Comparison of ENCODE assay signal across 28 mouse cellular contexts in the genomic region with DNA sequence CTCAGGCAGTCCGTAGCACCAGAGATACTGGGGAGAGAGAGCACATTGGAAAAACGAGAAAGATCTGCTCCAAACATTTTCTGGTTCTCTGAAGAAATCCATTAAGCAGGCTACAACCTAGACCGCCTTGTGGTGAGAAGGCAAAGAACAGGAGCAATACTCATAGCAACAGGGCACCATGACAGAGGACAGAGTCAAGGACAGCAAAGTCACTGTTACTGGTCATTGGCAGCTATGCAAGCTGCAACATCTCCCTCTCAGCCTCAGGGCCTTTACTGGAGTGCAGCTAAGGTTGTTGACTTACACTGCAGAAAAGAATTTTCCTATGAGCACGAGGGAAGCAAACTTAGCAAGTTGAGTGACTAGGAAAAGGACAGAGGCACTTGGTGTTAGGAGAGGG. TPM values are rescaled to one million over a fixed set of nuclear protein-coding genes. Genes with fewer than 3 reads are reported as not detected.
DNase-seq lines count a peak whose midpoint lies in the region; ATAC-seq and TF ChIP-seq lines count a peak whose summit lies in the region.
"Had no signal": no experiment of that assay in that cellular context is flagged by ENCODE, and none has a peak within 500 bp of the region (broad histone marks: within the 10 kb centered on the region; RNA-seq: fewer than 3 reads in every experiment).

No protein-coding gene starts in this region.

- TF ChIP-seq CTCF in heart, adult 2 months (IDR thresholded peaks at IDR 0.05), result no peak
- peak; percentile 12; the same call in 1 of the 2 replicates for TF ChIP-seq CTCF in lung, postnatal 0 days (IDR thresholded peaks at IDR 0.05)

- 54% methylated on average over 4 of the region's 4 CpGs for WGBS in heart, embryonic 13.5 days
- WGBS in heart, adult 2 months, result 55% methylated on average over 4 of the region's 4 CpGs
- 64% methylated on average over 4 of the region's 4 CpGs for WGBS in lung, postnatal 0 days

- no peaks in the 10 kb centered on the region for H3K27me3 ChIP-seq in heart, embryonic 13.5 days (replicated peaks)
- H3K27me3 ChIP-seq in heart, adult 2 months (ENCODE audit: control insufficient read depth, insufficient read depth, low read length), result no peaks in the 10 kb centered on the region
- no peaks in the 10 kb centered on the region for H3K27me3 ChIP-seq in lung, postnatal 0 days (replicated peaks; ENCODE audit: insufficient read depth, low read length)
- H3K27me3 ChIP-seq: embryonic facial prominence, embryonic 13.5 days; forebrain, embryonic 12.5 days; forebrain, embryonic 15.5 days had no signal

- no peaks in the 10 kb centered on the region for H3K9me3 ChIP-seq in heart, embryonic 13.5 days
- no peaks in the 10 kb centered on the region for H3K9me3 ChIP-seq in lung, postnatal 0 days (ENCODE audit: low read length)
- H3K9me3 ChIP-seq: embryonic facial prominence, embryonic 10.5 days; embryonic facial prominence, embryonic 13.5 days; forebrain, embryonic 12.5 days; forebrain, embryonic 15.5 days had no signal

- no peak for TF ChIP-seq POLR2A in heart, adult 2 months (IDR thresholded peaks at IDR 0.05; ENCODE audit: insufficient read depth, low read depth, low read length)

- no peak for ATAC-seq in heart, embryonic 13.5 days (ENCODE audit: extremely low read depth, insufficient number of reproducible peaks, low FRiP score, low TSS enrichment)
- ATAC-seq in lung, postnatal 0 days, result peak; percentile 58
- ATAC-seq: activated CD4-positive, CD25-positive, alpha-beta regulatory T cell, adult 4 months; forebrain, embryonic 15.5 days; hindbrain, postnatal 0 days; inflammation-experienced regulatory T-cells, adult 6 months; intestine, embryonic 16.5 days had no signal

- intact Hi-C loops in heart, adult 2 months (cut with DNase I), result no loop called here

- TF ChIP-seq EP300 in heart, adult 2 months (IDR thresholded peaks at IDR 0.05; ENCODE audit: insufficient read depth, low read depth, low read length), result no peak
- TF ChIP-seq EP300 in lung, postnatal 0 days (IDR thresholded peaks at IDR 0.05), result peak; percentile 44; the same call in 1 of the 2 replicates

- H3K27ac ChIP-seq in heart, embryonic 13.5 days (replicated peaks), result peak overlapping the region; percentile 26
- H3K27ac ChIP-seq in heart, adult 2 months, result no peak overlapping the region
- no peak overlapping the region for H3K27ac ChIP-seq in lung, postnatal 0 days (ENCODE audit: low read length)
- H3K27ac ChIP-seq: embryonic facial prominence, embryonic 10.5 days; embryonic facial prominence, embryonic 13.5 days; forebrain, embryonic 12.5 days; forebrain, embryonic 15.5 days; hindbrain, embryonic 14.5 days; hindbrain, postnatal 0 days had no signal

- no peaks in the 10 kb centered on the region for H3K36me3 ChIP-seq in heart, embryonic 13.5 days
- H3K36me3 ChIP-seq in heart, adult 2 months (ENCODE audit: control insufficient read depth, insufficient read depth, low read length), result no peaks in the 10 kb centered on the region
- no peaks in the 10 kb centered on the region for H3K36me3 ChIP-seq in lung, postnatal 0 days (ENCODE audit: insufficient read depth, low read length)
- H3K36me3 ChIP-seq: embryonic facial prominence, embryonic 10.5 days; embryonic facial prominence, embryonic 13.5 days; forebrain, embryonic 12.5 days; forebrain, embryonic 15.5 days had no signal

- 0 out of 2 replicates have a peak, but pooled peaks cover 4% of the 10 kb centered on the region for H3K4me1 ChIP-seq in heart, embryonic 13.5 days
- no peaks in the 10 kb centered on the region for H3K4me1 ChIP-seq in heart, adult 2 months (ENCODE audit: control insufficient read depth, insufficient read depth, low read length)
- no peaks in the 10 kb centered on the region for H3K4me1 ChIP-seq in lung, postnatal 0 days (ENCODE audit: insufficient read depth, low read depth, low read length)
- H3K4me1 ChIP-seq: embryonic facial prominence, embryonic 10.5 days; embryonic facial prominence, embryonic 13.5 days; forebrain, embryonic 12.5 days; forebrain, embryonic 15.5 days had no signal

- H3K79me2 ChIP-seq in heart, adult 2 months (replicated peaks; ENCODE audit: control insufficient read depth, insufficient read depth, low read length), result no peaks in the 10 kb centered on the region

- no peak overlapping the region for H3K9ac ChIP-seq in heart, embryonic 13.5 days
- H3K9ac ChIP-seq in heart, adult 2 months (ENCODE audit: low read depth, low read length), result no peak overlapping the region
- no peak overlapping the region for H3K9ac ChIP-seq in lung, postnatal 0 days (replicated peaks; ENCODE audit: low read depth)
- H3K9ac ChIP-seq: embryonic facial prominence, embryonic 13.5 days; forebrain, embryonic 12.5 days; forebrain, embryonic 15.5 days; hindbrain, embryonic 14.5 days had no signal

- DNase-seq in adrenal gland, adult (ENCODE audit: inconsistent age in 2 of 2, low spot score in 1 of 2), result peak; percentile 38 to 74
- no peak for DNase-seq in adrenal gland, postnatal 25 days
- DNase-seq in heart, adult 2 months, result no peak
- no peak for DNase-seq in lung, postnatal 0 days (ENCODE audit: low spot score)
- no peak for DNase-seq in lung, postnatal 4 days
- DNase-seq in frontal cortex, postnatal 25 days (ENCODE audit: low spot score in 2 of 2), result no peak
- DNase-seq: cerebellum, adult 11-12 months; cerebellum, adult 8-10 months; cerebellum, postnatal 10 days; cerebellum, postnatal 36 days; embryo, embryonic 11 days; gastrocnemius, postnatal 10 days; gastrocnemius, postnatal 36 days; heart, postnatal 10 days; heart, postnatal 4 days; kidney, adult 18-20 months had no signal

- H3K4me2 ChIP-seq in heart, embryonic 13.5 days, result no peak overlapping the region
- H3K4me2 ChIP-seq in lung, postnatal 0 days (replicated peaks; ENCODE audit: low read depth, low read length), result no peak overlapping the region
- H3K4me2 ChIP-seq: embryonic facial prominence, embryonic 13.5 days; forebrain, embryonic 12.5 days; forebrain, embryonic 15.5 days; heart, embryonic 11.5 days; hindbrain, embryonic 14.5 days had no signal

- no peak overlapping the region for H3K4me3 ChIP-seq in heart, embryonic 13.5 days
- H3K4me3 ChIP-seq in heart, adult 2 months, result no peak overlapping the region
- no peak overlapping the region for H3K4me3 ChIP-seq in lung, postnatal 0 days (ENCODE audit: low read depth, low read length)
- H3K4me3 ChIP-seq: embryonic facial prominence, embryonic 10.5 days; embryonic facial prominence, embryonic 13.5 days; erythroblast, embryonic 14.5 days; forebrain, embryonic 12.5 days; forebrain, embryonic 15.5 days had no signal

RNA-seq across cellular contexts. Expression of a gene that starts 25.2 kb away (rescaled TPM):
- total RNA-seq in adrenal gland, postnatal 25 days (2021), result 77.1 and 96.1 TPM in 2 replicates
- 74.7 and 80.5 TPM in 2 replicates for polyA plus RNA-seq in heart, embryonic 13.5 days (2015; fragmentation: Nextera tagmentation; extraction: Ambion mirVana)
- 10 to 100 TPM; 17.5 to 24.0 TPM for total RNA-seq in heart, adult 2 months (2021)
- 18.0 and 21.0 TPM in 2 replicates for polyA plus RNA-seq in heart, adult 2 months (2012; rRNA removed)
- polyA plus RNA-seq in lung, postnatal 0 days (2015; fragmentation: Nextera tagmentation; extraction: Ambion mirVana), result 162 and 168 TPM in 2 replicates
- polyA plus RNA-seq: activated CD4-positive, CD25-positive, alpha-beta regulatory T cell, adult 4 months; inflammation-experienced regulatory T-cells, adult 6 months had no signal

RNA-seq across cellular contexts. Expression of a gene that starts 46.9 kb away (rescaled TPM):
- total RNA-seq in adrenal gland, postnatal 25 days (2021), result 48.2 and 49.1 TPM in 2 replicates
- 50.0 and 55.7 TPM in 2 replicates for polyA plus RNA-seq in heart, embryonic 13.5 days (2015; fragmentation: Nextera tagmentation; extraction: Ambion mirVana)
- total RNA-seq in heart, adult 2 months (2021), result 100 to 1,000 TPM; 154 to 186 TPM
- 190 and 211 TPM in 2 replicates for polyA plus RNA-seq in heart, adult 2 months (2012; rRNA removed)
- polyA plus RNA-seq in lung, postnatal 0 days (2015; fragmentation: Nextera tagmentation; extraction: Ambion mirVana), result 57.1 and 57.5 TPM in 2 replicates

Comparison
In these comparisons a context has a peak if more than half of its experiments do, and no peak if none do; other contexts are left out.
1. DNase-seq: peak in adrenal gland, adult (2 of 2); none in adrenal gland, postnatal 25 days (single experiment), heart, adult 2 months (0 of 2), lung, postnatal 0 days (single experiment), lung, postnatal 4 days (0 of 2) and frontal cortex, postnatal 25 days (0 of 2).